Mouse (Mus musculus) forelimb bud, embryonic 11.5 days (tissue): Measurements from ENCODE around the gene Fsd1l.
"Not testable (repeated sequence)": the region's sequence is repeated elsewhere in the genome, so short reads cannot be mapped to it uniquely, and the experiment has no call there.

Experiments used
- DNase-seq: peaks from one replicate; pipeline ENCODE4 v3.0.0-alpha.2; 2012; ENCODE audit warnings: low read depth, low spot score

The Fsd1l gene

GRCm38 (mm10) chr4:53628924-53629323 is 2.3 kb upstream of the Fsd1l start:
- DNase-seq, result no peak

DNA sequence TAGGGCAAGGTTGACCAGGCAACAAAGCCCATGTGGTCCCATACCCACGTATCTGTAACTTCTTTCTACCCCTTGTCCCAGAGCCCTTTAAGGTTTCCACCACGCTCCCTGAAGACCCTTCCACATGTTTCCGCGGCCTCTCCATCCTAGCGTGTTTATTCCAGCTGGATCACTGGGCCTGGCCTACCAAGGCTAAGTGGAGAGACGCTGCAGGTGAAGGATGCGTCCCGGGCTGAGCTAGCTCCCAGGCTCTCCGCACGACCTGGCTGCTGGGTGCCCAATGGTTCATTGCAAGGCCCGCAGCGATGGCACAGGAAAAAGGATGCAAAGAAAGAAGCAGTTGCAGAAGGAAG is 332 bp upstream of the Fsd1l start:
- no peak for DNase-seq

- DNase-seq, result no peak
These were observed 709 bp downstream of the Fsd1l start for GRCm38 (mm10) chr4:53632011-53632349.

GRCm38 (mm10) chr4:53635336-53635735 is 4.1 kb downstream of the Fsd1l start:
- DNase-seq, result no peak

GRCm38 (mm10) chr4:53637269-53637909 is 6.1 kb downstream of the Fsd1l start:
- no peak for DNase-seq

- no peak for DNase-seq
These were observed 7.4 kb downstream of the Fsd1l start for GRCm38 (mm10) chr4:53638549-53639123.

DNA sequence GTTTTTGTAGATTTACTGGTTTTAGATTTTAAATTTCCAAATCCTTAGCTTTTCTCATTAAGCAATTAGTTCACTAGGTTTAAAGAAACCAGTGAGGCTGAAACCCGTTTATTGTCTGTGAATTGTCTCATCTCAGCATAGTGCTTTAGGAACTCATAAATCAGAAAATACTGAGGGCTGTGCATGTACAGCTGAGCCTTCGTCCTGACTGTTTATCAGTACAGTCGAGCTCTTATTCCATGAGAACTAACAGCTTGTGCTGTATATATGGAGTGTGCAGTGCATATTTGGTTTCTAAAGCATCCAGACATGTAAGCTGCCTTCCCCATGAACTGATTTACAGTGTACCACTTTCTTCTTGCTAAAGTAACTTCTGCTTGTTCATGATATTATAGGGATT is 26.8 kb downstream of the Fsd1l start:
- DNase-seq, result no peak

GRCm38 (mm10) chr4:53660711-53661110 is 29.4 kb downstream of the Fsd1l start:
- DNase-seq, result no peak

DNA sequence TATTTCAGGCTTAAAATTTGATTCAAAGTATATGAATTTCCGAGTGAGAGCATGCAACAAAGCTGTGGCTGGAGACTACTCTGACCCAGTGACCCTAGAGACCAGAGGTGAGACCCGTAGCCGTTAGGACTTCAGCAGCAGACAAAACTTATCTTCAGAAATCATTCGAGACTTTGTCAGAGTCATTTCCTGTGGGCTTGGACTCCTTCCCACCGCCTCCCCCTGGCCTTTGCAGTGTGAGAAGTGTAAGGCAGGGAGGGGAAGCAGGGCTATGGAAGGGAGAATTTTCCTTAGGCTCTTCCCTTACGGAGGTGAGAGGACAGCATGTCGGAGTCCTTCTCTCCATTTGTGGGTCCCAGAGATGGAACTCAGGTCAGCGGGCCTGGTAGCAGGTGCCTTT is 50.8 kb downstream of the Fsd1l start:
- no peak for DNase-seq

DNA sequence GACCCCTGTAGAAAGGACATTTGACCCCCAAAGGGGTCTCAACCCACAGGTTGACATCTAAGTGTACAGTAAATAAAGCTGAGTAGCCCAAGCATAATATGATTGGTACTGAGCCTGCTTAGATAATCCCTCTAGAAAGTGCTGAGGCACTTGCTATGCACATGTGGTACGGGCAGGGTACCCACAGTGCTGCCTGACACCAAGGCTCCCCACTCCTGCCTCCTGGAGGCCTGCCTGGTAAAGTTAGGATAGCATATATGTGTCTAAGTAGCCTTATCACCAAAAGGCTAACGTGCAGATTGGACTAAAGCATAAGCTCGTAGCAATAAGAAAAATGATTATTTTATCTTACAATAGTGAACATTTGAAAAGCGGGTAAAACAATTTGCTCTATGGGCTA is 57.7 kb downstream of the Fsd1l start:
- no peak for DNase-seq

DNA sequence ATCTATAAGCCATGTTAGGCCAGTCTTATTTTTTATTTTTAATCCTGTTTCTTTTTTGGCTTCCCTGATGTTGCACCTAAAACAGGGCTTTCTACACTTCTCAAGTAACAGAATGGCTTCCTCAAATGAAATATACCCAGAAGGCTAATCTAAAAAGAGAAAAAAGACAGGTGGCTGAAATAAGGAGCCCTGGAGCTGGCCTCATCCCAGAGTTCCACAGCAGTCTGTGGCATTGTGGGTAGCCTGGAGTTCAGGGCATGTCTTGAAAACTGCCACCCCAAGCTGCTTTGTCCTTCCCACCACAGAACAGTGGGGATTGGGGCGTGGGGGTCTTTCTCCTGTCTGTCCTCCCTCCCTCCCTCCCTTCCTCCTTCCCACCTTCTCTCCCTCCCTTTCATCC is 60.1 kb downstream of the Fsd1l start:
- no peak for DNase-seq

GRCm38 (mm10) chr4:53709166-53709565 is 77.9 kb downstream of the Fsd1l start:
- not testable (repeated sequence) for DNase-seq

GRCm38 (mm10) chr4:53710021-53710420 is 78.8 kb downstream of the Fsd1l start:
- no peak for DNase-seq

GRCm38 (mm10) chr4:53710555-53711328 is 79.5 kb downstream of the Fsd1l start:
- DNase-seq, result no peak

DNA sequence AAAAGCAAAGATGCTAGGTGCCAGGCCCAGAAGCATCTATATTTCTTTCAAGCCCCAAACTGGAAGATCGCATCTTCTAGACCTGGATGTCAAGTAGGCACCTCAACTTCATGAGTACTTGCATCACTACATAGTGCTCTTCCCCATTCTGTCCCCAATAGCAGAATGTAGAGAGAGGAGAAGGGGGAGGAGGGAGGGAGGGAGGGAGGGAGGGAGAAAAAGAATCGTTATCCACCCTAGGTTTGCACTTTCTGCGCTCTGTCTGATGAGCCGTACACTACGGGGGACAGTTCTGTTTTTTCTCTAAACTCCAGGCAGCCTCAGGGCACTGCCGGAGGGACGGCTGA is 82.4 kb downstream of the Fsd1l start, which contains the start of gene Fktn:
Fktn (plus strand) TSS at position 295 of the 347 bp plus-strand sequence.
- DNase-seq, result no peak

- DNase-seq, result peak; percentile 96
These were observed 83.0 kb downstream of the Fsd1l start for GRCm38 (mm10) chr4:53714051-53714814.

DNA sequence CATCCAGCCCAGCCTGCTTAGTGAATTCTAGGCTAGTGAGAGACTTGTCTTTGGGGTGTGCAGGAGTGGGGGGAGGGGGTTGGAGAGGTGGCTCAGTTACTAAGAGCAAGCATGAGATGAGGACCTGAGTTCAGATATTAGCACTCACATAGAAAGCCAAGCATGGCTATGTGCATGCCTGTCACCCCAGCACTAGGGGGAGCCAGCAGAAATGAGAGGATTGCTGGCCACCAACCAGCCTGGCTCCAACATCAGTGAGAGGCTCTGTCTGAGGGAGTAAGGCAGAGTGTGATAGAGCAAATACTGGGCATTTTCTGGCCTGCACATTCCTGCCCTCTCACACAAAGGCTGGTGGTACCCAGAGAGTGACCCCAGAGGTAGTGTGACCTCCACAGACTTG is 84.7 kb downstream of the Fsd1l start:
- no peak for DNase-seq

GRCm38 (mm10) chr4:53717546-53717945 is 86.3 kb downstream of the Fsd1l start:
- no peak for DNase-seq

- no peak for DNase-seq
These were observed 87.0 kb downstream of the Fsd1l start for GRCm38 (mm10) chr4:53718261-53718660.

DNA sequence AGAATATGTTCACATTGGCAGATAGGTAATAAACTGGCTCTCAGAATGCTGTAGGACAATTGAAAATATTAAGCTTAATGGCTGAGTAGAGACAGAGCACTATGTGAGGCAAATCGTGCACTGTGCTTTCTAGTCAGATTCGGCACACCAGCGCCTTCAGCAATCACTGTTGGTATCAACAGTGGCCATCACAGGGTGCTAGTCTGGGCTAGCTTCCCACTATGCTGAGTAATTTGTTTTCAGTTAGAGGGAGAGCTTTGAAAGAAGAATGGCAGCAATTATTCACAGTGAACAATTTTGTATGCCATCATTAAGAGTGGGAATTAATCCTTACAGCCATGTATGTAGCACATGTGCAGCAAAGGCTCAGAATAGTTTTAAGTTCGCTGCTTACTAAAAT is 91.2 kb downstream of the Fsd1l start:
- DNase-seq, result no peak

DNA sequence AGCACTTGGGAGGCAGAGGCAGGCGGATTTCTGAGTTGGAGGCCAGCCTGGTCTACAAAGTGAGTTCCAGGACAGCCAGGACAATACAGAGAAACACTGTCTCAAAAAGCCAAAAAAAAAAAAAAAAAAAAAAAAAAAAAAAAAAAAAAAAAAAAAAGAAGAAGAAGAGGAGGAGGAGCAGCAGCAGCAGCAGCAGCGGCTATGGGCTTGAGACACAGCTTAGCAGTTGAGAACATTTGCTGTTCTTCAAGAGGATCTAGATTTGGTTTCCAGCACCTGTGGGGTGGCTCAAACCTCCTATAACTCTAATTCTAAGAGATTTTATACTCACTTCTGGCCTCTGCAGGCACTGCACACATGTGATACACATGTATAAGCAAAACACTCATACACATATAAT is 94.8 kb downstream of the Fsd1l start:
- DNase-seq, result not testable (repeated sequence)

- no peak for DNase-seq
These were observed 96.8 kb downstream of the Fsd1l start for GRCm38 (mm10) chr4:53728121-53728520.
